In genomic region chr10:115251088-115251934, GRCm38 (mm10) we compare ENCODE assay signal across 8 mouse cellular contexts. TPM values are rescaled to one million over a fixed set of nuclear protein-coding genes. Genes with fewer than 3 reads are reported as not detected.
DNase-seq lines count a peak whose midpoint lies in the region; ATAC-seq lines count a peak whose summit lies in the region.

Gene Tbc1d15 (minus strand): TSS chr10:115251467.

- no peaks in the 10 kb centered on the region for H3K27me3 ChIP-seq in hindbrain, embryonic 12.5 days

- peaks cover 13% of the 10 kb centered on the region for H3K4me1 ChIP-seq in hindbrain, embryonic 12.5 days

- ATAC-seq in hindbrain, embryonic 12.5 days (ENCODE audit: low FRiP score) = peak; percentile 98

- H3K36me3 ChIP-seq in hindbrain, embryonic 12.5 days = no peaks in the 10 kb centered on the region

- peak within 1 kb of the TSS; percentile 85 for H3K9ac ChIP-seq in hindbrain, embryonic 12.5 days

- H3K4me2 ChIP-seq in hindbrain, embryonic 12.5 days (replicated peaks) = peak within 1 kb of the TSS; percentile 70

- H3K4me3 ChIP-seq in hindbrain, embryonic 12.5 days = peak within 1 kb of the TSS; percentile 94

- H3K27ac ChIP-seq in hindbrain, embryonic 12.5 days = no peak within 1 kb of the TSS

- peak; percentile 100 for DNase-seq in NIH3T3 (ENCODE audit: low read depth)
- DNase-seq in cerebellum, postnatal 10 days = peak; percentile 99
- peak; percentile 95 to 97 for DNase-seq in frontal cortex, postnatal 10 days (ENCODE audit: low spot score in 2 of 2)
- peak; percentile 95 to 99 for DNase-seq in layer of hippocampus, postnatal 14 days (ENCODE audit: low spot score in 2 of 2)
- DNase-seq in lung, postnatal 14 days = peak; percentile 99
- peak; percentile 98 for DNase-seq in retina, adult 2 months (ENCODE audit: low read depth, low spot score)
- DNase-seq in thymus, postnatal 36 days = peak; percentile 97

- H3K9me3 ChIP-seq in hindbrain, embryonic 12.5 days (replicated peaks) = no peaks in the 10 kb centered on the region

- WGBS in hindbrain, embryonic 12.5 days = under 1% methylated on average over 67 of the region's 67 CpGs

RNA-seq across cellular contexts. Expression of gene Tbc1d15, which starts in this region (rescaled TPM):
- polyA plus RNA-seq in hindbrain, embryonic 12.5 days (2016; fragmentation: Nextera tagmentation; extraction: Ambion mirVana) = 41.7 and 46.3 TPM in 2 replicates
- total RNA-seq in layer of hippocampus, postnatal 14 days (2021) = 10 to 100 TPM; 46.8 to 58.0 TPM
